Mouse (Mus musculus) embryonic facial prominence, embryonic 14.5 days (tissue): ENCODE measurements around the gene Bsdc1. TPM values are rescaled to one million over a fixed set of nuclear protein-coding genes. Genes with fewer than 3 reads are reported as not detected.
A peak's percentile ranks its signal among the peaks of the same experiment; 100 is the strongest.

Experiments
- ATAC-seq: fragments of 200-750 bp; cut with Nextera tagmentation; 2 replicates; pipeline ENCODE4 v1.8.0; 2017; ENCODE audit warnings: low read depth, moderate number of reproducible peaks, moderate TSS enrichment
- DNase-seq: peaks from one replicate; pipeline ENCODE4 v3.0.0-alpha.2; 2015; ENCODE audit warnings: low spot score
- H3K27ac ChIP-seq: fragments of 300-500 bp; sonication (generic); replicated peaks from 2 replicates; pipeline ENCODE4 v1.5.1; 2014; ENCODE audit warnings: low read depth, mild to moderate bottlenecking, low read length, moderate library complexity
- H3K27me3 ChIP-seq: fragments of 300-500 bp; sonication (generic); replicated peaks from 2 replicates; pipeline ENCODE4 v1.6.1; 2014; ENCODE audit warnings: low read length; ENCODE audit not compliant: control insufficient read depth, insufficient read depth
- H3K36me3 ChIP-seq: fragments of 300-500 bp; sonication (generic); 2 replicates; pipeline ENCODE4 v1.6.1; 2014; ENCODE audit warnings: low read length, mixed read lengths; ENCODE audit not compliant: control insufficient read depth, insufficient read depth
- H3K4me1 ChIP-seq: fragments of 300-500 bp; sonication (generic); 2 replicates; pipeline ENCODE4 v1.6.1; 2014; ENCODE audit warnings: antibody characterized with exemption, low read length; ENCODE audit not compliant: control insufficient read depth, insufficient read depth
- H3K4me2 ChIP-seq: fragments of 300-500 bp; sonication (generic); 2 replicates; pipeline ENCODE4 v1.6.1; 2014; ENCODE audit warnings: low read depth, mild to moderate bottlenecking, low read length, moderate library complexity, mixed read lengths
- H3K4me3 ChIP-seq: fragments of 300-500 bp; sonication (generic); 2 replicates; pipeline ENCODE4 v1.5.1; 2014; ENCODE audit warnings: low read depth, mild to moderate bottlenecking, low read length
- H3K9ac ChIP-seq: fragments of 300-500 bp; sonication (generic); 2 replicates; pipeline ENCODE4 v1.6.1; 2014; ENCODE audit warnings: low read depth, mild to moderate bottlenecking, low read length, moderate library complexity, mixed read lengths
- H3K9me3 ChIP-seq: fragments of 300-500 bp; sonication (generic); 2 replicates; pipeline ENCODE4 v1.6.1; 2016; ENCODE audit warnings: low read length; ENCODE audit not compliant: control insufficient read depth
- WGBS: fragments of 180-500 bp; shearing (Covaris S2); extraction: QIAGEN DNeasy Blood & Tissue Kit; methylation state at CpG from one replicate; pipeline ENCODE4 v1.1.7; 2014; 5-methylcytosine and 5-hydroxymethylcytosine counted together
- polyA plus RNA-seq: library from polyadenylated mRNA; unstranded; fragments of >200 nt; fragmentation: Nextera tagmentation; extraction: Ambion mirVana; gene quantifications from 2 replicates; pipeline ENCODE4 v1.2.1, GENCODE M21; 2014

Gene Bsdc1
- polyA plus RNA-seq, 1 experiment from 2014 or later: 27.7 TPM

GRCm38 (mm10) chr4:129495672-129496562 is 34.5 kb downstream of the Bsdc1 start:
- Histone ChIP-seq H3K27me3 (peaks cover 18% of the 10 kb centered on the region), H3K27ac (no peak overlapping the region), H3K4me1 (0 out of 2 replicates have a peak, but pooled peaks cover 3% of the 10 kb centered on the region), H3K9ac (peak overlapping the region; percentile 34; the same call in 1 of the 2 replicates), H3K4me2 (peak overlapping the region; percentile 28; the same call in 1 of the 2 replicates), H3K4me3 (no peak overlapping the region), H3K9me3 (no peaks in the 10 kb centered on the region), H3K36me3 (no peaks in the 10 kb centered on the region)
- DNase-seq (peak; percentile 39), ATAC-seq (no peak)
- 28% methylated on average over 16 of the region's 16 CpGs for WGBS

- Histone ChIP-seq H3K27me3 (peaks cover 11% of the 10 kb centered on the region), H3K4me1 (0 out of 2 replicates have a peak, but pooled peaks cover 6% of the 10 kb centered on the region), H3K9me3 (no peaks in the 10 kb centered on the region), H3K27ac (no peak overlapping the region), H3K4me2 (peak overlapping the region; percentile 28; the same call in 1 of the 2 replicates), H3K9ac (peak overlapping the region; percentile 34; the same call in 1 of the 2 replicates), H3K36me3 (no peaks in the 10 kb centered on the region), H3K4me3 (no peak overlapping the region)
- peak; percentile 50 for DNase-seq
- no peak for ATAC-seq
- 23% methylated on average over 6 of the region's 6 CpGs for WGBS
These were observed 35.2 kb downstream of the Bsdc1 start for GRCm38 (mm10) chr4:129496631-129497030.

DNA sequence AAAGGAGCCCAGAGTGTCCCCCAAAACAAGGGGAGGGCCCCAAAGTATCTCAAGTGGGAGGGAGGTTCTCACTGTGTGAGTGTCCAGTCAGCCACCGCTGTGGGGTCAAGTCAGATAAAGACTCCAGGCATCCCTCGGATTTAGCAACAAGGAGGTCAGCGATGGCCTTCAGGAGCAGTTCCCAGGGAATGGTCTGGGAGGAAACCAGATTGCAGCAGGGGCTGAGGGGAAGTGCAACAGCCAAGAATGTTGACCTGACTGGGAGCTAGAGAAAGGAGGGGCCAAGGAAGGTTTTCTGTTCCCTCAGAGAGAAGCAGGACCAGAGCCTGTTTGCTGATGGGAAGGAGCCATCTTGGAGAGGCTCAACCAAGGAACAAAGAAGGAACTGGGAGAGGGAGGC is 37.6 kb downstream of the Bsdc1 start:
- Histone ChIP-seq H3K4me2 (no peak overlapping the region), H3K9ac (no peak overlapping the region), H3K9me3 (no peaks in the 10 kb centered on the region), H3K27me3 (no peaks in the 10 kb centered on the region), H3K4me1 (0 out of 2 replicates have a peak, but pooled peaks cover 11% of the 10 kb centered on the region), H3K4me3 (no peak overlapping the region), H3K36me3 (no peaks in the 10 kb centered on the region), H3K27ac (no peak overlapping the region)
- DNase-seq (no peak), ATAC-seq (no peak)
- 69% methylated on average over 3 of the region's 3 CpGs for WGBS

- Histone ChIP-seq H3K9me3 (no peaks in the 10 kb centered on the region), H3K36me3 (no peaks in the 10 kb centered on the region), H3K4me3 (peak overlapping the region; percentile 51), H3K4me2 (peak overlapping the region; percentile 68), H3K27ac (peak overlapping the region; percentile 72), H3K4me1 (0 out of 2 replicates have a peak, but pooled peaks cover 11% of the 10 kb centered on the region), H3K27me3 (no peaks in the 10 kb centered on the region), H3K9ac (no peak overlapping the region)
- ATAC-seq (no peak), DNase-seq (no peak)
- 77% methylated on average over 8 of the region's 8 CpGs for WGBS
These were observed 38.6 kb downstream of the Bsdc1 start for GRCm38 (mm10) chr4:129500017-129500416.

DNA sequence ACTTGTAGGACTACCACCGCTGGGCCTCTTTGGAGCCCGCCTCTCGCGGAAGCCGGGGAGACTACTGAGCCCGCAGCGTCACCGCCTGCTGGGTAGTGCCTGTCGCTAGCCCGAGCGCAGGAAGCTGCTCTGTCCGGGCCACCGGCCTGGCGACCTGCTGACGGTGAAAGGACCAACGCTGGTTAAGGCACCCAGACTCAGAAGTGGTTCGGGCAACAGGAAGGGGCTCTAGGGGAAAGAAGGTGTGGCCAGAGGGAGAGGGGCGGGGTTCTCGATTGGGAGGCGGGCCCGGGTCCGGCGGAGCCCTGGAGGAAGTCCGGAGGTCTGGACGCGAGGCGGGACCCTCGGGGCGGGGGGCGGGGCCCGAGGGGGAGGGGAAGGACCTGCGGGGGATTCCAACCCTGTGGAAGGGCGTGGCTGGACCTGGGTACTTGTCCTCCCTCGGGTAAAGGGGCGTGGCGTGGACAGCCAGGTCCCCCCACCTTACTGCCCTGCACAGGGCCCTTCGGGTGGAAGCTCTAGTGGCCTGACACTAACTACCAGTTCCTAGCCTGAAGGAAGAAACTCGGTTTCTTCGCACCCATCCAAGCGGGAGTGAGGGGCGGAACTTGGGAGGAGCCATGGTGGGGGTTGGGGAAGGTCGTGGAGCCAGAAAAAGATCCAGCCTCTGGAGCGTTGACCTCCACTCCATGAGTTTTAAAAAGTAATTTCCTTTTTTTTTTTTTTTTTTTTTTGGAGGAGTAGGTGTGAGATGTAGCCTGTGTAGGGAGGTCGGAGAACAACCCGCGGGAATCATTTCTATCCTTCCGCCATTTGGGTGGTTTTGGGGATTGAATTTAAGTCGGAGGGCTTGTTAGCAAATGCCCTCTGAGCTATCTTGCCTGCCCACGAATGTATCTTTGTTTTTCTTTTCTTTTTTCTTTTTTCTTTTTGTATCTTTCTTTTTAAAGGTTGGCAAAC is 39.5 kb downstream of the Bsdc1 start:
- Histone ChIP-seq H3K9ac (peak overlapping the region; percentile 63), H3K27ac (peak overlapping the region; percentile 72), H3K4me3 (peak overlapping the region; percentile 51), H3K36me3 (no peaks in the 10 kb centered on the region), H3K4me1 (0 out of 2 replicates have a peak, but pooled peaks cover 11% of the 10 kb centered on the region), H3K27me3 (no peaks in the 10 kb centered on the region), H3K9me3 (no peaks in the 10 kb centered on the region), H3K4me2 (peak overlapping the region; percentile 68)
- DNase-seq (peak; percentile 93), ATAC-seq (peak; percentile 90)
- WGBS: 3% methylated on average over 35 of the region's 49 CpGs

- 65% methylated on average over 9 of the region's 9 CpGs for WGBS
- H3K36me3 ChIP-seq: no peaks in the 10 kb centered on the region
- H3K27ac ChIP-seq: no peak overlapping the region
- DNase-seq (no peak), ATAC-seq (no peak)
- no peaks in the 10 kb centered on the region for H3K9me3 ChIP-seq
- H3K4me1 ChIP-seq: 0 out of 2 replicates have a peak, but pooled peaks cover 8% of the 10 kb centered on the region
- H3K4me2 ChIP-seq: no peak overlapping the region
- H3K9ac ChIP-seq: no peak overlapping the region
- H3K27me3 ChIP-seq: no peaks in the 10 kb centered on the region
- no peak overlapping the region for H3K4me3 ChIP-seq
These were observed 41.0 kb downstream of the Bsdc1 start for GRCm38 (mm10) chr4:129502327-129502888.

- no peaks in the 10 kb centered on the region for H3K9me3 ChIP-seq
- H3K4me2 ChIP-seq: no peak overlapping the region
- 52% methylated on average over 11 of the region's 11 CpGs for WGBS
- H3K36me3 ChIP-seq: no peaks in the 10 kb centered on the region
- no peaks in the 10 kb centered on the region for H3K27me3 ChIP-seq
- H3K9ac ChIP-seq: no peak overlapping the region
- H3K27ac ChIP-seq: no peak overlapping the region; the same call in 1 of the 2 replicates
- H3K4me3 ChIP-seq: no peak overlapping the region
- no peak for ATAC-seq
- no peak for DNase-seq
- 0 out of 2 replicates have a peak, but pooled peaks cover 8% of the 10 kb centered on the region for H3K4me1 ChIP-seq
These were observed 41.6 kb downstream of the Bsdc1 start for GRCm38 (mm10) chr4:129502901-129503444.

DNA sequence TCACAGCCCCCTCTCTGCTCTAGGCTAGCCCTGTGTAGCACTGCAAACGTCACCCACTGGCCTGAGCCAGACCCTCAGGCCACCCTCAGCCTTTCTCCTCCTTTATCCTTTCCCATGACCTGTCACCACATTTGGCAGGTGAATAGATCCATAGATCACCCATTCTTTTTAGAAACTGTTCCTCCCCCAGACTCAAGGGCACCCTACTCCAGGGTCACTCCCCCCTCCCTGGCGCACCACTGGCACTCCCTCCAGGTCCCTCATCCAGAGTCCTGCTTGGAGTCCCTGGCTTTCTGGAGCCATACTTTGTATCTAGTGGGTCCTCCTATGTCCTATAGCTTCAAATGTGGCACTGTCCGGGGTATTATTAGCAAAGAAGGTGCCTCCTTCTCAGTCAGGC is 44.1 kb downstream of the Bsdc1 start:
- H3K4me2 ChIP-seq: no peak overlapping the region
- ATAC-seq: no peak

More for the DNA sequence above, 44.1 kb downstream of the Bsdc1 start:
- Histone ChIP-seq H3K9me3 (no peaks in the 10 kb centered on the region), H3K27ac (no peak overlapping the region), H3K4me1 (0 out of 2 replicates have a peak, but pooled peaks cover 8% of the 10 kb centered on the region), H3K9ac (no peak overlapping the region), H3K4me3 (no peak overlapping the region), H3K36me3 (no peaks in the 10 kb centered on the region), H3K27me3 (no peaks in the 10 kb centered on the region)
- 82% methylated on average over 3 of the region's 3 CpGs for WGBS
- no peak for DNase-seq
